Mouse (Mus musculus) right cerebral cortex, adult 18-20 months (tissue): ENCODE data around the gene Vat1.
A peak's percentile ranks its signal among the peaks of the same experiment; 100 is the strongest.
"Not testable (repeated sequence)": the region's sequence is repeated elsewhere in the genome, so short reads cannot be mapped to it uniquely, and the experiment has no call there.

Experiments used
- DNase-seq: peaks from one replicate; pipeline ENCODE4 v3.0.0; 2022; ENCODE audit warnings: mixed read lengths

The Vat1 gene

DNA sequence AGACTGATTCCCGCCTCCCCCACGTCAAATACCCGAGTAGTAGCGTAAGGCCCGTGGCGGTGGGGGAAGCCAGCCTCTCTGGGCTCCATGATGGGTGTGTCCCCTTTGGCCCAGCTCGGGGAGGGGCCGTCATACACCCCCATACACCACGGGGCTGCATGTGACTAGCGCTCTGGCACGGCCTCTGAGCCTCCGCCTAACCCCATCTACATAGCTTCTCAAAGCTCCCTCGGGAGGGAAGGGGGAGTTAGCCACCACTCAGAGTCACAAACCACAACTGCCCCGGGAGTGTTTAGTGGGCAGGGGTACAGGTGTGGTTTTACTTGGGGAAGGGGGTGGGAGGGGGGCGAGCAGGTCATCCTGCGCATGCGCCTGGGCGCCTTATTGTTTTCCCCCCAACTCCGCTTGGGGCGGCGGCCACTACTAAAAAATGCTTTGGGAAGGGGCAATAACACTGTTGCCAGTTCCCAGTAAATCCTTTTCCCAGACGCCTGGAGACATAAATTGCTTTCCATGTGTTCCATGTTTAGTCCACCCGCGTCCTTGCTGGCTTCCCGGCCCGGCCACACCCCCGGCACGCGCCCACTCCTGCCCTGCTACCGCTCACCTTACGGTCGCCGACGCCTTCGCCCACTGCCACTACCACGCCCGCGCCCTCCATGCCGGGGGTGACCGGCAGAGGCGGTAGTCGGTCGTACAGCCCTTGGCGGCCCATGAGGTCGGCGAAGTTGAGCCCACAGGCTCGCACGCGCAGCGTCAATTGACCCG is 745 bp downstream of the Vat1 start:
- DNase-seq, result no peak

DNA sequence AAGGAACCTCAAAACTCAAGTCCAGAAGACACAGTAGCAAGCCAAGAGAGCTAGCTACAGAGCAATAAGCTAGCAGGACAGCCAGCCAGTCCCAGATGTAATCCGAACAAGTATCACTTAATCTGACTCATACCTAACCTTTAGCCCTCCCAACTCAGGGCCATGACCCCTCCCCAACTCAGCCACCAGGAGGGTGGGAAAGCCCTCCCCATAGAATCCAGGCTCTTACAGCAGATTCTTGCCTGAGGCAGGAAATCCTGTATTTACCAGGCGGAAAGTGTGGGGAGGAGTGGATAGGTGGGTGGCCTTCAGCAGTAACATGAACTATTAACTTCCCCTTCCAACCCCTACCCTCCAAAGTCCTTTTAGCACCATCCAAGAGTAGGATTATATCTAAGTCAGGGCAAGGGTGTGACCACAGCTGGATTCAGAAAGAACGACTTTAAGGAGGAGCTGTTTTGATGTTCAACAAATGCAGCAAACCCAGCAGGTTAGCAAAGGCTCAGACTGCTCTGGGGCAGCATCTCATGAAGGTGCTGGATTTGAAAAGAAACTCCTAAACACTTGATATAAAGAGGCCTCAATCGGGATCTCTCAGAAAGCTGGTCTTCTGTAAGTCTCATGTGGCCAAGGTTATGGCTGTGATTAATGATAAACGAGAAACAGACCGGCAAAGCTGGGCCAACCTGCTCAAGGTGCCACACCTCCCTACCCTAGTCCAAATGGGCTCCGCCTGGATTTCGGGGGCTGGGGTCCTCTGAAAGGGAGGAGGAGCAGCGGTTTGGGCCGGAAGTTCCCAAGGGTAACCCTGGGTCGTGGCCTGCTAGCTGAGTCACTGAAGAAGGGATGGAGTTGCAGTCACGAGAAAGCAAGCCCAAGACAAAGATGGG is 1.6 kb downstream of the Vat1 start, which contains the start of gene Rnd2:
Gene Rnd2, plus strand, starts transcription at position 789 of the 890 bp plus-strand sequence.
- DNase-seq, result no peak

- no peak for DNase-seq
These were observed 3.2 kb downstream of the Vat1 start for GRCm38 (mm10) chr11:101462583-101463440.

DNA sequence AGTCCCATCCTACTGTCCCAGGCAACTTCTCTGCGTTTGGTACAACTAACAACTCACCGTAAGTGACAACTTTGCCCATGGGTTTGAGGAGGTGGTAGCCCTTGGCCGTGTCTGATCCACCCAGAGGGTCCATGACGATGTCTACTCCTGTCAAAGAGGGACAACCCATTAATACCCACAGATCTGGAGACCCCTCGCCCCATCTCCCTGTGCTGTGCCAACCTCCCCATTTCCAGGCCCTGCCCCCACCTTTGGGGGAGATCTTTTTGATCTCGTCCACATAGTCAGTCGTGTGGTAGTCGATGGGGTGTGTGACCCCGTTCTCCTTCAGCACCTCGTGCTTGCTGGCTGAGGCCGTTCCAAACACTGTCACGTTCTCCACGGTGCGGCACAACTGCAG is 3.9 kb downstream of the Vat1 start:
- no peak for DNase-seq

DNA sequence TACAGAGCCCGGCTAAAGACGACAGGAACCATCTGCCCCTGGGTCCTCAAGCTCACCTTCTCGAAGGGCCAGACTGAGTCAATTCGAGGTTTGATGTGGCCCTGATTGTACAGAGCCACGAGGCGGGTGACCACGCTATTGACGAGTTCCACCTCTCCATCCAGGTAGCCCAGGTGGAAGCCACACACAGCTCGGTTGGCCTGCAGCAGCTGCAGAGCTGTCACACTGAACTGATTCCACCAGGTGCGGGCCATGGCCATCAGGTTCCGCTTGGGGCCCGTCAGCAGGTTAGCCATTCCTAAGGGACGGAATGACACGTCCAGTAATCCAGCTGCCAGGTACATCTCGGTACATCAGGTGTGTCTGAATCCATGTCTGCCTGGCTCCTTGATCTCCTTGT is 5.7 kb downstream of the Vat1 start:
- DNase-seq, result no peak

DNA sequence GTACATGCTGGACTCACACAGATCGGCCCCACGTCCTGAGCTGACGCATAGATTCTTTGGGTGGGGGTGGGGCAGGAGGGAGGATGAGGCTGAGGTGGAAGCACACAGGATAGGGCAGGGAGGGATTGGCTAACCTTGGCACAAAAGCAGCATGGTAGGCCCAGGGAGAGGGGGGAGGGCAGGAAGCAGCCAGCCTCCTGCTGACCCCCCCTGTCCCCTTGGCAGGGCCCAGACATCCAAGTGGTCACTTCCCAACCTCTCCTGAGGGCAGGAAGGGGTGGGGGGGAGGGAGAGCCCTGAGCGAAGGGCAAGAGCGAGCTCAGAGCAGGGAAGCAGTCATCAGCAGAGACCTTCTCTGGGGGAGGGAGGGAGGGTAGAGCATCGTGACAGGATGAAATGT is 6.3 kb downstream of the Vat1 start:
- DNase-seq, result no peak

- no peak for DNase-seq
These were observed 7.8 kb downstream of the Vat1 start for GRCm38 (mm10) chr11:101458217-101458616.

DNA sequence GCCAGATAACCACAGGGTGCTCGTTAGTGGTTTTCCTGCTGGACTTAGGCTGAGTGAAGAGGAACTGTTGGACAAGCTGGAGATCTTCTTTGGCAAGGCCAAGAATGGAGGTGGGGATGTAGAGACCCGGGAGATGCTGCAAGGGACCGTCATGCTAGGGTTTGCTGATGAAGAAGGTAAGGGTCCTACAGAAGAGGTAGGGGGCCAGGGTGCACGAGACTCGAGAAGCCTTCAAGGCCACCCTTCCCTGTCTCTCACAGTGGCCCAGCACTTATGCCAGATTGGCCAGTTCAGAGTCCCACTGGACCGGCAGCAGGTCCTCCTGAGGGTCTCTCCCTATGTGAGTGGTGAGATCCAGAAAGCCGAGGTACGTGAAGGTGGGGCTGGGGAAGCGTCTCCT is 8.4 kb downstream of the Vat1 start:
- DNase-seq, result no peak

- DNase-seq, result no peak
These were observed 10.4 kb downstream of the Vat1 start for GRCm38 (mm10) chr11:101455627-101456026.

DNA sequence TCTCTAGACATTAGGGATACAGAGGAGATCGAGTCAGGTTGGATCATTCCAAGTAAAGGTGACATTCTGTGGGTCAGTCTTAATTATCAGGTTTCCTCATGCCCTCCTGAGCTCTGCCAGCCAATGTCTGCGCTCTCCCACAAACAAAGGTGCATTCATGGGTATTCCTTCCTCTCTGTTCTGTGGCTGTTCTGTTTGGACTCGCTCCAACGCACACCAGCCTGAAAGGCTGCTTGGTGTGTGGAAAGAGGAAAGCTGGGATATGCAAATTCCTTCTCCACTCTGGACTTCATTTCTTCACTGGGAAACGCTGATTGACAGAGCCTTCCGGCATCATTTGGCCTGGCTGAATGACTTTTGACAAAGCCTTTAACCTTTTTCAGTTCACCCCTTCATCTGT is 11.3 kb downstream of the Vat1 start:
- no peak for DNase-seq

DNA sequence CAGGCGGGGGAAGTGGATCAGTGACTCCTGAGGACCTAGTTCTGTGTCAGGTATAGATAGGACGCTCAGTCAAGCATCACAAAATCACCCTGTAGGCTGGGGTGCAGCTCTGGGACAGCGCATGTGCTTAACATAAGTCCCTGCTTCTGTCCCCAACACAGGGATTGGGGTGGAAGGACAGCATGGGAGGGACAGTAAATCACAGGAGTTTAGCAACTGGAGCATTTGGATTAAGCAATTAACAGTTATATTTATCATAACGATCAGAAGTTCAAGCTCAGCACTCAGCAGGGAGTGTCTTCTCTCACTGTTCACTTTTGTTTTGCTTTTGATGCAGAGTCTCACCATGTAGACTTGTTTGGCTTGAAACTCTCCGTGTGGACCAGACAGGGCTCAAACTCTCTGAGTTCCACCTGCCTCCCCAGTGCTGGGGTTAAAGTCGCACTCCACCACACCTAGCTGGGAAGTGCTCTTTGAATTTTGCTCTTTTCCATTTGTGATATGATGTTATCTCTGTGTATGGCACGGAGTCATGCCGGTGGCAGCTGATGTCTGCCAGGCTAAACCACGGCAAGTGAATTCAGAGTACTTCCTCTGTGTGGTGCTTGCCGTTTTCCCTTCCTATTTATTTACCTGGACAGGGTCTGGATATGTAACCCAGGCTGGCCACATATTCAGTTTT is 13.8 kb downstream of the Vat1 start:
- no peak for DNase-seq

GRCm38 (mm10) chr11:101451536-101451935 is 14.5 kb downstream of the Vat1 start:
- DNase-seq, result no peak

DNA sequence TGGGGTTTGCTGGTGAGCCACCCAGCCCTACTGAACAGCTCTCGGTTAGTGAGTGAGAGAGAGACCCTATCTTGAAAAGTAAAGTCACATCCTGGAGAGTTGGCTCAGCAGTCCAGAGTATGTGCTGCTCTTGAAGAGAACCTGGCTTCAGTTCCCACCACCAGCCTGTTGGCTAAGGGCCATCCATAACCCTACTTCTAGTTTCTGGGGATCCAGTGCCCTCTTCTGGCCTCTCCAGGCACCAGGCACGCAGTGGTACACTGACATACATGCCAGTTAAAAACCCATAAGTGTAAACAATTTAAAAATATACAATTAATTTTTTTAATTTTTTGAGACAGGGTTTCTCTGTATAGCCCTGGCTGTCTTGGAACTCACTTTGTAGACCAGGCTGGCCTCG is 15.6 kb downstream of the Vat1 start:
- no peak for DNase-seq

- not testable (repeated sequence) for DNase-seq
These were observed 16.4 kb downstream of the Vat1 start for GRCm38 (mm10) chr11:101449596-101449995.

- no peak for DNase-seq
These were observed 17.1 kb downstream of the Vat1 start for GRCm38 (mm10) chr11:101448899-101449298.

DNA sequence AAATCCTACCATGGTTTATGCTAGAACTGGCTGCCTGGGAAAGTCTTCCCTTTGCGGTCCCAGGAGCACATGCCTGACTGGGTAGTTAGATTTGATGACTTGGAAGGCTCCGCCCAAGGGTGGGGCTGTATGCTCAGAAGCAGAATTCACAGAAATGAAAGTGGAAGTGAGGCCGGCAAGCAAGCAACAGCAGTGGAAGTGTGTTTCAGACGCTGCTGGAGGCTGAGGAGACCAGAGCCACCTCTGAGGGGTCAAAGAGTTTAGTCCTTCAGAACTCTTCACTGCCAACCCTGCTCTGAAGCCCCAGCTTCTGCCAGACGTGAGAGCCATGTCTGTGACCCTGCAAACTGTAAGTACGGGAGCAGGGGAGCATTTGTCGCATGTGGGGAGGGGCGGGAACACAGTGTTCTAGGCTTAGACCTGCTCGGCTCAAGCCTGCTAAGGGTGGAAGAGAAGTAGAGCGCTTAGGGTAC is 17.7 kb downstream of the Vat1 start, which contains the start of gene Ifi35:
Gene Ifi35, plus strand, starts transcription at position 134 of the 473 bp plus-strand sequence.
- DNase-seq, result no peak

- no peak for DNase-seq
These were observed 18.2 kb downstream of the Vat1 start for GRCm38 (mm10) chr11:101447786-101448185.

GRCm38 (mm10) chr11:101446860-101447259 is 19.2 kb downstream of the Vat1 start:
- not testable (repeated sequence) for DNase-seq

- DNase-seq, result no peak
These were observed 19.7 kb downstream of the Vat1 start for GRCm38 (mm10) chr11:101446319-101446718.

GRCm38 (mm10) chr11:101442760-101443159 is 23.3 kb downstream of the Vat1 start:
- no peak for DNase-seq

- DNase-seq, result peak; percentile 99
These were observed 23.8 kb downstream of the Vat1 start, which contains the start of gene Rpl27 for GRCm38 (mm10) chr11:101442127-101442693. TSS of gene Rpl27 (plus strand) at chr11:101442298.
